Mouse (Mus musculus): ENCODE results near the gene Dusp3. TPM values are rescaled to one million over a fixed set of nuclear protein-coding genes. Genes with fewer than 3 reads are reported as not detected.

The Dusp3 gene
- polyA plus RNA-seq, 1 experiment, result 98.5 TPM

DNA sequence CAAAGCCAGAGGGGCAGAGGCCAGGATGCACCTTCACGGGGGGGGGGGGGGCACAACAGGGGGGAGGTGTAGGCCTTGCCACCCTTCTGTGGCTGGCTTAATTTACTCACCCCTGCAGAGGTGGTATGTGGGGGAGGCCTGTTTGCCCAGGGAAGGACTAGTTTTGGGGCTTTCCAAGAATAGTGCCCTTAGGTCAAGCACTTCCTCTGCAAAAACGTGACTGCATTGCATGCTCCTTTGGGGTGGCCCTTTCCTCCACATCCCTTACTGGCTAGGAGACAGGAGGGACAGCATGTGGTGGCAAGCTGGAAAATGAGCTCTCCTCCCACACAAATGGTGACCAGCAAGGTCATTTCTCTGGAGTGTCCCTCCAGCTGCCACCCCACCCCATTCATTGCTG lies 21.3 kb downstream of the Dusp3 start:
- Histone ChIP-seq H3K27me3 (ENCODE audit: control insufficient read depth, insufficient read depth, low read length) (no peaks in the 10 kb centered on the region), H3K4me1 (ENCODE audit: control insufficient read depth, insufficient read depth, low read length) (peaks cover 6% of the 10 kb centered on the region; the same call in 1 of the 2 replicates), H3K4me3 (replicated peaks; ENCODE audit: insufficient read depth, low read depth, low read length) (no peak overlapping the region), H3K27ac (ENCODE audit: insufficient read depth, low read length) (no peak overlapping the region)
- TF ChIP-seq CTCF (IDR thresholded peaks at IDR 0.05; ENCODE audit: borderline replicate concordance, insufficient read depth, low read depth, low read length), result no peak
- no peak for TF ChIP-seq POLR2A (IDR thresholded peaks at IDR 0.05; ENCODE audit: borderline replicate concordance, insufficient read depth, low read length)
- no peak for DNase-seq
- WGBS, result 46% methylated on average over 2 of the region's 2 CpGs

DNA sequence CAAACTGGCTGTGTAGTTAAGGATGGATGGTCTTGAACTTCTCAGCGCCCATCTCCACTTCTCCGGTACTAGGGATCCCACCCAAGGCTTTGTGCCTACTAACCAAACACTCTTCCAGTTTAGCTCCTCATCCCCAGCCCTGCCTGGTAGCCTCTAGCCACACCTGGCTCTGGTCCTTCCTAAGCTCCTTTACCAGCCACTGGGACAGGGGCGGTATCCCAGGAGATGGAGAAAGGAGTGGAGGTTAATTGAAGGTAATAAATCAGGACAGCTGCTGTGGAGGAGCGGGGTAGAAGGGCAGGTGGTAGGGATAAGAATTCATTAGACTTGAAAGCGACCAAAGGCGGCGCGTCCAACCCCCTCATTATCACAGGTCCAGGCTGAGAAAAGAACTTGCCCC lies 22.2 kb downstream of the Dusp3 start:
- Histone ChIP-seq H3K4me1 (ENCODE audit: control insufficient read depth, insufficient read depth, low read length) (peaks cover 6% of the 10 kb centered on the region; the same call in 1 of the 2 replicates), H3K27me3 (ENCODE audit: control insufficient read depth, insufficient read depth, low read length) (no peaks in the 10 kb centered on the region), H3K4me3 (replicated peaks; ENCODE audit: insufficient read depth, low read depth, low read length) (no peak overlapping the region), H3K27ac (ENCODE audit: insufficient read depth, low read length) (no peak overlapping the region)
- 75% methylated on average over 8 of the region's 8 CpGs for WGBS
- no peak for DNase-seq
- no peak for TF ChIP-seq CTCF (IDR thresholded peaks at IDR 0.05; ENCODE audit: borderline replicate concordance, insufficient read depth, low read depth, low read length)
- TF ChIP-seq POLR2A (IDR thresholded peaks at IDR 0.05; ENCODE audit: borderline replicate concordance, insufficient read depth, low read length), result no peak

DNA sequence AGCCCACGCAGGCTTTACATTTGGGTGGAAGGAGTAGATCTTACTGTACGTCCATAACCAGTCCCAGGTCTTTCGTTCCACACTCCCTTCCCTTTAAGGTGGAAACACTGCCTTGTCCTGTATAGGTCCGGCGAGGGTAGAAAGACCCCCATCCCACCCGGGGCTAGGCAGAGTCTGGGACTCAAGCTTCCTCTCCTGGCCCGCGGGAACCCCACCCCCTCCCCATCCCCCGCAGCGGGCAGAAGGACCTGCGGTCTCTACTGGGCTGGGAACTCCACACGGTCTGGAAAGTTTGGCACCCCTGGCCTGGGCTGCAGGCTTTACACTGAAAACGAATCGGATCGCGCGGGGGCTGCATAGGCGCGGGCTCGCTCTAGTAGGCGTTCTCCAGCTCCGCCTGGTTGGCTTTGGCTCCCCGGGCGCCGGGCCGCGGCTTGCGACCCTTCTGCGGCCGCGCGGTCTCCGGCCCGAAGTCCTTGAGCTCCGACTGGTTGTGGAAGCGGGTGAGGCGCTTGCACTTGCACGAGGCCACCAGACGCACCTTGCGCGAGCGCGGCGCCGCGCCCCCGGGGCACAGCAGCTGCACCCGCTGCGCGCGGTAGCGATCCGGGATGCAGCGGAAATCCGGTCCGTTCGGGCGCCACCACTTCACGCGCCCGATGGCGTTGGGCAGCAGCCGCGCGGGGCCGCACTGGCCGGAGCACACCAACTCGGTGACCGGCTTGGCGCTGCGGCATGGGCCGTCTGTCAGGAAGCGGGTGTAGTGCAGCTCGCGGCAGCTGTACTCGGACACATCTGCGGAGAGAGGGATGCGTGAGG lies 23.1 kb downstream of the Dusp3 start:
- H3K27me3 ChIP-seq (ENCODE audit: control insufficient read depth, insufficient read depth, low read length), result no peaks in the 10 kb centered on the region
- H3K4me1 ChIP-seq (ENCODE audit: control insufficient read depth, insufficient read depth, low read length), result peaks cover 6% of the 10 kb centered on the region; the same call in 1 of the 2 replicates
- peak; percentile 41 to 56 for DNase-seq
- TF ChIP-seq CTCF (IDR thresholded peaks at IDR 0.05; ENCODE audit: borderline replicate concordance, insufficient read depth, low read depth, low read length), result no peak
- TF ChIP-seq POLR2A (IDR thresholded peaks at IDR 0.05; ENCODE audit: borderline replicate concordance, insufficient read depth, low read length), result no peak
- no peak overlapping the region for H3K27ac ChIP-seq (ENCODE audit: insufficient read depth, low read length)
- peak overlapping the region; percentile 45 for H3K4me3 ChIP-seq (replicated peaks; ENCODE audit: insufficient read depth, low read depth, low read length)
- 2% methylated on average over 78 of the region's 78 CpGs for WGBS

DNA sequence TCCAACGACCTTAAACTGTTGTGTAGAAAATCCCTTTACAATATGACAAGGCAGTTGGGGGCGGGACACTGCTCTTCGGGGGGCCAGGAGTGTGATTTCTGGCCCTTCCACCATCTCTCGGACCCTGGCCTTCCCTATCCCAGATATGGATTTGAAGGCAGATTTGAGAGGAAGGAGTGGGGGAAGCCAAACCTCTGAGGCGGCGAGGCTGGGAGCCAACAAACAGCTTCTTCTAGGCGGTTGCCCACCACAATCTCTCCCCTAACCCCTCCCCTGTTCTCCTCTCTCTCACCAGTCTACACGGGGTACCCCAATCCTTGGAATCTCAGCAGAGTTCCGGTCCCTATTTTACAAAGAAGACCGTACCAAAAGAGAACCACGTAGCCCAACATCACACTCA lies 23.8 kb downstream of the Dusp3 start:
- 28% methylated on average over 11 of the region's 11 CpGs for WGBS
- no peaks in the 10 kb centered on the region for H3K4me1 ChIP-seq (ENCODE audit: control insufficient read depth, insufficient read depth, low read length)
- peak overlapping the region; percentile 45 for H3K4me3 ChIP-seq (replicated peaks; ENCODE audit: insufficient read depth, low read depth, low read length)
- H3K27me3 ChIP-seq (ENCODE audit: control insufficient read depth, insufficient read depth, low read length), result no peaks in the 10 kb centered on the region
- no peak for DNase-seq
- no peak overlapping the region for H3K27ac ChIP-seq (ENCODE audit: insufficient read depth, low read length)
- TF ChIP-seq CTCF (IDR thresholded peaks at IDR 0.05; ENCODE audit: borderline replicate concordance, insufficient read depth, low read depth, low read length) (no peak), POLR2A (IDR thresholded peaks at IDR 0.05; ENCODE audit: borderline replicate concordance, insufficient read depth, low read length) (no peak)

DNA sequence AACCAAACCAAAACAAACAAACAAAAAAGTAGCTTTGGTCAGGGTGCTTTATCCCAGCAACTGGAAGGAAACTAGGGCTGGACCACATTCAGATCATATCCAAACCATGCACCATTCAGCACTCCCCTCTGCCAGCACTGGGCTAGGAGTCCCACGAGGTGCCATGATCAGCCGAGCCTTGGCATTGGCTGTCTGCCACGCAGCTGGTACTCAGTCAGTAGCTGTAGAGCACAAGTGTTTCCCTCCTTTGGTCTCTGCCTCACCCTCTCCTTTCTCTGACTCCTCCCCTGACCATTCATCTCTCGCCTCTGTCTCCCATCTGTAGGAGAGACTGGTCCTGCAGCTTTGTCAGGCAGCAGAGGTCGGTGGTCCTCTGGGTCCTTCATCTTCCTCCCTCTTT lies 29.3 kb downstream of the Dusp3 start:
- TF ChIP-seq CTCF (IDR thresholded peaks at IDR 0.05; ENCODE audit: borderline replicate concordance, insufficient read depth, low read depth, low read length) (no peak), POLR2A (IDR thresholded peaks at IDR 0.05; ENCODE audit: borderline replicate concordance, insufficient read depth, low read length) (no peak)
- no peaks in the 10 kb centered on the region for H3K27me3 ChIP-seq (ENCODE audit: control insufficient read depth, insufficient read depth, low read length)
- no peaks in the 10 kb centered on the region for H3K4me1 ChIP-seq (ENCODE audit: control insufficient read depth, insufficient read depth, low read length)
- WGBS, result 34% methylated on average over 5 of the region's 5 CpGs
- no peak overlapping the region for H3K27ac ChIP-seq (ENCODE audit: insufficient read depth, low read length)
- no peak for DNase-seq
- H3K4me3 ChIP-seq (replicated peaks; ENCODE audit: insufficient read depth, low read depth, low read length), result no peak overlapping the region

- no peaks in the 10 kb centered on the region for H3K27me3 ChIP-seq (ENCODE audit: control insufficient read depth, insufficient read depth, low read length)
- no peak overlapping the region for H3K27ac ChIP-seq (ENCODE audit: insufficient read depth, low read length)
- no peak overlapping the region for H3K4me3 ChIP-seq (replicated peaks; ENCODE audit: insufficient read depth, low read depth, low read length)
- peaks cover 9% of the 10 kb centered on the region for H3K4me1 ChIP-seq (ENCODE audit: control insufficient read depth, insufficient read depth, low read length)
- TF ChIP-seq CTCF (IDR thresholded peaks at IDR 0.05; ENCODE audit: borderline replicate concordance, insufficient read depth, low read depth, low read length), result no peak
- no peak for TF ChIP-seq POLR2A (IDR thresholded peaks at IDR 0.05; ENCODE audit: borderline replicate concordance, insufficient read depth, low read length)
- 76% methylated on average over 4 of the region's 4 CpGs for WGBS
- no peak for DNase-seq
Measured at GRCm38 (mm10) chr11:101953441-101953840, 33.4 kb downstream of the Dusp3 start.

GRCm38 (mm10) chr11:101952541-101953341 lies 34.1 kb downstream of the Dusp3 start:
- no peak overlapping the region for H3K27ac ChIP-seq (ENCODE audit: insufficient read depth, low read length)
- no peak overlapping the region for H3K4me3 ChIP-seq (replicated peaks; ENCODE audit: insufficient read depth, low read depth, low read length)
- WGBS, result 49% methylated on average over 24 of the region's 24 CpGs
- H3K4me1 ChIP-seq (ENCODE audit: control insufficient read depth, insufficient read depth, low read length), result peaks cover 9% of the 10 kb centered on the region
- TF ChIP-seq POLR2A (IDR thresholded peaks at IDR 0.05; ENCODE audit: borderline replicate concordance, insufficient read depth, low read length) (no peak), CTCF (IDR thresholded peaks at IDR 0.05; ENCODE audit: borderline replicate concordance, insufficient read depth, low read depth, low read length) (no peak)
- H3K27me3 ChIP-seq (ENCODE audit: control insufficient read depth, insufficient read depth, low read length), result no peaks in the 10 kb centered on the region
- DNase-seq, result no peak
